In genomic region chr14:103575854-103576253, GRCm38 (mm10) we compare ENCODE assay signal across 29 mouse cellular contexts.
DNase-seq lines count a peak whose midpoint lies in the region; ATAC-seq lines count a peak whose summit lies in the region.
"Had no signal": no experiment of that assay in that cellular context is flagged by ENCODE, and none has a peak within 500 bp of the region (broad histone marks: within the 10 kb centered on the region; RNA-seq: fewer than 3 reads in every experiment).

No protein-coding gene starts in this region.

- ATAC-seq in kidney, embryonic 16.5 days (ENCODE audit: low FRiP score, low TSS enrichment) = peak; percentile 81; the same call in 1 of the 2 replicates
- peak; percentile 14 for ATAC-seq in CD4-positive, CD25-positive, alpha-beta regulatory T cell, adult 4 months
- ATAC-seq: forebrain, embryonic 15.5 days; hindbrain, embryonic 16.5 days; inflammation-experienced regulatory T-cells, adult 6 months; Patski had no signal

- no peak overlapping the region for H3K27ac ChIP-seq in kidney, embryonic 16.5 days (ENCODE audit: low read length)
- H3K27ac ChIP-seq: embryonic facial prominence, embryonic 10.5 days; embryonic facial prominence, embryonic 13.5 days; forebrain, embryonic 12.5 days; forebrain, embryonic 15.5 days; heart, embryonic 15.5 days; hindbrain, embryonic 10.5 days; hindbrain, embryonic 13.5 days had no signal

- intact Hi-C loops in left cerebral cortex, postnatal 36 days (cut with DNase I) = no loop called here

- H3K27me3 ChIP-seq in kidney, embryonic 16.5 days (ENCODE audit: insufficient read depth, low read length) = no peaks in the 10 kb centered on the region
- H3K27me3 ChIP-seq: embryonic facial prominence, embryonic 13.5 days; forebrain, embryonic 12.5 days; forebrain, embryonic 15.5 days; heart, embryonic 12.5 days; heart, embryonic 15.5 days; hindbrain, embryonic 13.5 days; Patski had no signal

- no peaks in the 10 kb centered on the region for H3K36me3 ChIP-seq in kidney, embryonic 16.5 days (ENCODE audit: insufficient read depth, low read length)
- H3K36me3 ChIP-seq: embryonic facial prominence, embryonic 10.5 days; embryonic facial prominence, embryonic 13.5 days; forebrain, embryonic 12.5 days; forebrain, embryonic 15.5 days; G1E; heart, embryonic 12.5 days; heart, embryonic 15.5 days; hindbrain, embryonic 10.5 days; hindbrain, embryonic 13.5 days had no signal

- no peak overlapping the region for H3K4me3 ChIP-seq in kidney, embryonic 16.5 days (ENCODE audit: low read length)
- H3K4me3 ChIP-seq: embryonic facial prominence, embryonic 10.5 days; embryonic facial prominence, embryonic 13.5 days; erythroblast, embryonic 14.5 days; forebrain, embryonic 12.5 days; forebrain, embryonic 15.5 days; heart, embryonic 12.5 days; heart, embryonic 15.5 days; hindbrain, embryonic 10.5 days; hindbrain, embryonic 13.5 days had no signal

- 40% methylated on average over 7 of the region's 7 CpGs for WGBS in kidney, embryonic 16.5 days

- peak; percentile 16 to 17 for DNase-seq in cerebellum, postnatal 14 days
- DNase-seq in cerebellum, adult 9-11 months = no peak
- DNase-seq in kidney, postnatal 36 days = no peak
- no peak for DNase-seq in left cerebral cortex, postnatal 36 days (ENCODE audit: low spot score in 2 of 2)
- no peak for DNase-seq in adrenal gland, adult 8-10 months
- DNase-seq: adrenal gland, postnatal 14 days; cerebellum, adult 11 months; cerebellum, adult 2 months; cerebellum, postnatal 36 days; embryo, embryonic 11 days; gastrocnemius, postnatal 25 days; heart, adult 18-20 months; heart, postnatal 10 days; heart, postnatal 36 days had no signal

- no peak overlapping the region for H3K9ac ChIP-seq in kidney, embryonic 16.5 days (replicated peaks; ENCODE audit: low read length)
- H3K9ac ChIP-seq: embryonic facial prominence, embryonic 13.5 days; forebrain, embryonic 12.5 days; forebrain, embryonic 15.5 days; heart, embryonic 12.5 days; heart, embryonic 15.5 days; hindbrain, embryonic 13.5 days had no signal

- H3K4me2 ChIP-seq in kidney, embryonic 16.5 days (replicated peaks; ENCODE audit: low read depth, low read length) = no peak overlapping the region
- H3K4me2 ChIP-seq: embryonic facial prominence, embryonic 13.5 days; forebrain, embryonic 12.5 days; forebrain, embryonic 15.5 days; heart, embryonic 12.5 days; heart, embryonic 15.5 days; hindbrain, embryonic 13.5 days had no signal

- no peaks in the 10 kb centered on the region for H3K9me3 ChIP-seq in kidney, embryonic 16.5 days (ENCODE audit: low read length)
- H3K9me3 ChIP-seq: embryonic facial prominence, embryonic 10.5 days; embryonic facial prominence, embryonic 13.5 days; forebrain, embryonic 12.5 days; forebrain, embryonic 15.5 days; heart, embryonic 12.5 days; heart, embryonic 15.5 days; hindbrain, embryonic 10.5 days; hindbrain, embryonic 13.5 days had no signal

- H3K4me1 ChIP-seq in kidney, embryonic 16.5 days (ENCODE audit: insufficient read depth, low read length) = no peaks in the 10 kb centered on the region
- H3K4me1 ChIP-seq: embryonic facial prominence, embryonic 10.5 days; embryonic facial prominence, embryonic 13.5 days; forebrain, embryonic 12.5 days; heart, embryonic 12.5 days; heart, embryonic 15.5 days; hindbrain, embryonic 10.5 days; hindbrain, embryonic 13.5 days had no signal

Comparison
In these comparisons a context has a peak if more than half of its experiments do, and no peak if none do; other contexts are left out.
1. DNase-seq: peak in cerebellum, postnatal 14 days (2 of 2); none in cerebellum, adult 9-11 months (single experiment), kidney, postnatal 36 days (0 of 2), left cerebral cortex, postnatal 36 days (0 of 2) and adrenal gland, adult 8-10 months (single experiment).